Mouse (Mus musculus): ENCODE measurements around the gene Serpinb2. TPM values are rescaled to one million over a fixed set of nuclear protein-coding genes. Genes with fewer than 3 reads are reported as not detected.

The Serpinb2 gene
- 0.25 TPM in 1 of 2 replicates, not detected in the other for polyA plus RNA-seq (2016; fragmentation: Nextera tagmentation; extraction: Ambion mirVana)

GRCm38 (mm10) chr1:107511252-107511651 is at the start of gene Serpinb2:
Serpinb2 (plus strand) TSS chr1:107511423.
- no peaks in the 10 kb centered on the region for H3K9me3 ChIP-seq
- H3K36me3 ChIP-seq (replicated peaks): no peaks in the 10 kb centered on the region
- H3K4me1 ChIP-seq: no peaks in the 10 kb centered on the region
- DNase-seq (ENCODE audit: low spot score): no peak
- no peaks in the 10 kb centered on the region for H3K27me3 ChIP-seq (replicated peaks; ENCODE audit: low read depth, poor library complexity, severe bottlenecking)
- H3K27ac ChIP-seq (replicated peaks): no peak within 1 kb of the TSS
- WGBS: 67% methylated on average over 5 of the region's 5 CpGs
- no peak within 1 kb of the TSS for H3K4me3 ChIP-seq

- Histone ChIP-seq H3K9me3 (no peaks in the 10 kb centered on the region), H3K4me3 (no peak overlapping the region), H3K27ac (replicated peaks) (no peak overlapping the region), H3K27me3 (replicated peaks; ENCODE audit: low read depth, poor library complexity, severe bottlenecking) (no peaks in the 10 kb centered on the region), H3K4me1 (no peaks in the 10 kb centered on the region), H3K36me3 (replicated peaks) (no peaks in the 10 kb centered on the region)
- no peak for DNase-seq (ENCODE audit: low spot score)
Measured at GRCm38 (mm10) chr1:107479909-107480308, 31.3 kb upstream of the Serpinb2 start.

- Histone ChIP-seq H3K4me3 (no peak overlapping the region), H3K4me1 (no peaks in the 10 kb centered on the region), H3K36me3 (replicated peaks) (no peaks in the 10 kb centered on the region), H3K27me3 (replicated peaks; ENCODE audit: low read depth, poor library complexity, severe bottlenecking) (no peaks in the 10 kb centered on the region), H3K9me3 (no peaks in the 10 kb centered on the region), H3K27ac (replicated peaks) (no peak overlapping the region)
- DNase-seq (ENCODE audit: low spot score): peak; percentile 80
- 31% methylated on average over 11 of the region's 11 CpGs for WGBS
Measured at GRCm38 (mm10) chr1:107481452-107481851, 29.8 kb upstream of the Serpinb2 start.

- no peak overlapping the region for H3K4me3 ChIP-seq
- H3K27ac ChIP-seq (replicated peaks): no peak overlapping the region
- peak; percentile 14 for DNase-seq (ENCODE audit: low spot score)
- H3K4me1 ChIP-seq: peaks cover 3% of the 10 kb centered on the region; the same call in 1 of the 2 replicates
- 62% methylated on average over 8 of the region's 8 CpGs for WGBS
- no peaks in the 10 kb centered on the region for H3K9me3 ChIP-seq
- no peaks in the 10 kb centered on the region for H3K36me3 ChIP-seq (replicated peaks)
- no peaks in the 10 kb centered on the region for H3K27me3 ChIP-seq (replicated peaks; ENCODE audit: low read depth, poor library complexity, severe bottlenecking)
Measured at GRCm38 (mm10) chr1:107489577-107489976, 21.6 kb upstream of the Serpinb2 start.

GRCm38 (mm10) chr1:107496789-107497188 is 14.4 kb upstream of the Serpinb2 start:
- Histone ChIP-seq H3K4me1 (no peaks in the 10 kb centered on the region), H3K27ac (replicated peaks) (no peak overlapping the region), H3K9me3 (no peaks in the 10 kb centered on the region), H3K36me3 (replicated peaks) (no peaks in the 10 kb centered on the region), H3K4me3 (no peak overlapping the region), H3K27me3 (replicated peaks; ENCODE audit: low read depth, poor library complexity, severe bottlenecking) (no peaks in the 10 kb centered on the region)
- 83% methylated on average over 2 of the region's 2 CpGs for WGBS
- DNase-seq (ENCODE audit: low spot score): no peak

- no peaks in the 10 kb centered on the region for H3K36me3 ChIP-seq (replicated peaks)
- no peak overlapping the region for H3K4me3 ChIP-seq
- no peak overlapping the region for H3K27ac ChIP-seq (replicated peaks)
- H3K9me3 ChIP-seq: no peaks in the 10 kb centered on the region
- DNase-seq (ENCODE audit: low spot score): no peak
- no peaks in the 10 kb centered on the region for H3K27me3 ChIP-seq (replicated peaks; ENCODE audit: low read depth, poor library complexity, severe bottlenecking)
- no peaks in the 10 kb centered on the region for H3K4me1 ChIP-seq
Measured at GRCm38 (mm10) chr1:107502025-107502424, 9.2 kb upstream of the Serpinb2 start.

- Histone ChIP-seq H3K27me3 (replicated peaks; ENCODE audit: low read depth, poor library complexity, severe bottlenecking) (no peaks in the 10 kb centered on the region), H3K4me3 (no peak overlapping the region), H3K9me3 (no peaks in the 10 kb centered on the region), H3K27ac (replicated peaks) (no peak overlapping the region), H3K4me1 (no peaks in the 10 kb centered on the region), H3K36me3 (replicated peaks) (no peaks in the 10 kb centered on the region)
- no peak for DNase-seq (ENCODE audit: low spot score)
- 89% methylated on average over 3 of the region's 3 CpGs for WGBS
Measured at GRCm38 (mm10) chr1:107503294-107503693, 7.9 kb upstream of the Serpinb2 start.

- H3K27ac ChIP-seq (replicated peaks): no peak overlapping the region
- no peaks in the 10 kb centered on the region for H3K4me1 ChIP-seq
- 74% methylated on average over 8 of the region's 8 CpGs for WGBS
- no peaks in the 10 kb centered on the region for H3K36me3 ChIP-seq (replicated peaks)
- no peaks in the 10 kb centered on the region for H3K27me3 ChIP-seq (replicated peaks; ENCODE audit: low read depth, poor library complexity, severe bottlenecking)
- no peak for DNase-seq (ENCODE audit: low spot score)
- no peak overlapping the region for H3K4me3 ChIP-seq
- no peaks in the 10 kb centered on the region for H3K9me3 ChIP-seq
Measured at GRCm38 (mm10) chr1:107505898-107506562, 5.2 kb upstream of the Serpinb2 start.

- no peaks in the 10 kb centered on the region for H3K27me3 ChIP-seq (replicated peaks; ENCODE audit: low read depth, poor library complexity, severe bottlenecking)
- DNase-seq (ENCODE audit: low spot score): no peak
- 82% methylated on average over 2 of the region's 2 CpGs for WGBS
- H3K4me1 ChIP-seq: no peaks in the 10 kb centered on the region
- H3K27ac ChIP-seq (replicated peaks): no peak overlapping the region
- no peaks in the 10 kb centered on the region for H3K9me3 ChIP-seq
- H3K4me3 ChIP-seq: no peak overlapping the region
- H3K36me3 ChIP-seq (replicated peaks): no peaks in the 10 kb centered on the region
Measured at GRCm38 (mm10) chr1:107512194-107513138, 1.2 kb downstream of the Serpinb2 start.

- no peaks in the 10 kb centered on the region for H3K27me3 ChIP-seq (replicated peaks; ENCODE audit: low read depth, poor library complexity, severe bottlenecking)
- H3K9me3 ChIP-seq: no peaks in the 10 kb centered on the region
- no peaks in the 10 kb centered on the region for H3K4me1 ChIP-seq
- H3K27ac ChIP-seq (replicated peaks): no peak overlapping the region
- H3K4me3 ChIP-seq: no peak overlapping the region
- DNase-seq (ENCODE audit: low spot score): no peak
- WGBS: 91% methylated on average over 1 of the region's 1 CpGs
- H3K36me3 ChIP-seq (replicated peaks): no peaks in the 10 kb centered on the region
Measured at GRCm38 (mm10) chr1:107513530-107513929, 2.3 kb downstream of the Serpinb2 start.

GRCm38 (mm10) chr1:107515839-107516498 is 4.7 kb downstream of the Serpinb2 start:
- H3K36me3 ChIP-seq (replicated peaks): no peaks in the 10 kb centered on the region
- no peaks in the 10 kb centered on the region for H3K4me1 ChIP-seq
- no peaks in the 10 kb centered on the region for H3K9me3 ChIP-seq
- no peak overlapping the region for H3K27ac ChIP-seq (replicated peaks)
- 73% methylated on average over 2 of the region's 2 CpGs for WGBS
- H3K27me3 ChIP-seq (replicated peaks; ENCODE audit: low read depth, poor library complexity, severe bottlenecking): no peaks in the 10 kb centered on the region
- no peak overlapping the region for H3K4me3 ChIP-seq
- no peak for DNase-seq (ENCODE audit: low spot score)

GRCm38 (mm10) chr1:107525592-107525991 is 14.4 kb downstream of the Serpinb2 start:
- H3K27ac ChIP-seq (replicated peaks): no peak overlapping the region
- H3K4me1 ChIP-seq: no peaks in the 10 kb centered on the region
- WGBS: 80% methylated on average over 4 of the region's 4 CpGs
- H3K9me3 ChIP-seq: no peaks in the 10 kb centered on the region
- H3K36me3 ChIP-seq (replicated peaks): no peaks in the 10 kb centered on the region
- H3K27me3 ChIP-seq (replicated peaks; ENCODE audit: low read depth, poor library complexity, severe bottlenecking): no peaks in the 10 kb centered on the region
- DNase-seq (ENCODE audit: low spot score): no peak
- no peak overlapping the region for H3K4me3 ChIP-seq
